Mouse (Mus musculus) ovary, postnatal 10 days (tissue): ENCODE data around the gene Nsdhl.

ENCODE experiments used
- DNase-seq: peaks from one replicate; pipeline ENCODE4 v3.0.0; 2022; ENCODE audit warnings: low spot score

Gene Nsdhl

DNA sequence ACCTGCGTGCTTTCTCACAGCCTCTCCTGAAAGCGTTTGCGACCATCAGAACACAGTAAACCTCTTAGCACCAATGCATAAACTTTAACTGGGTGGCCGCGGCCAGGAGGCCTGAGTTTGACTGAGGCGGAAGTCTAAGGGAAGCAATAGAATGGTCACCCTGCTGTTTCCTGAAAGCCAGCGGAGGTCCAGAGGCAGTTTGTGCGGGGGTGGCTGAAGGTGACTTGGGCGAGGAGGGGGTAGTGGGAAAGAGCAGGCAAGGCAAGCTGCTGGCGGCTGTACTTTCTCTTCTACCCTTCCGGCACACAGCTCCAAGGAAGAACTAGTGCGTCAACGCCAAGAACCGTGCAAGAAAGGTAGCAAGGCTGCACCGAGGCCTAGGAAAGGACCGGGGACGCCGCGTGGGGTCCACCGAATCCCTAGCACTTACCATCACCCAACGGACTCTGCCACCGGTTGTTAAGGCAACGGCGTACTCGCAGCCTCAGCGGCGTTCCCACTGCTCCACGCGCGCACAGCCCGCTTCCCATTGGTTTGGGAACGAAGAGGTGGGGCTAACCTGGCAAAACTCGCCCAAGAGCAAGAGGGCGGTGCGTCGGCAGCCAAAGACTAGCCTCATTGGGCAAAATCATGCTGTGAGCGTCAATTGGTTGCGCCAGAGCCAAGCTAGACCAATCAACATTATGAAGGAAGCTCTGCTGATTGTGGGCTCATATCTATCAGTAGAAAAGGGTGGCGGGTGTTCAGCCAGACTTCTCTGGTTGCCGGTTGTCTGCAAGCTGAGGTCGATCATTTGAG lies at the start of gene Nsdhl, which contains the start of gene Cetn2:
Nsdhl (plus strand) TSS at position 674 of the 798 bp plus-strand sequence.
Cetn2 (minus strand) TSS at position 528 of the 798 bp plus-strand sequence.
- DNase-seq, result peak; percentile 46

- DNase-seq, result no peak
Observed at GRCm38 (mm10) chrX:72895388-72896054, 22.8 kb upstream of the Nsdhl start.

DNA sequence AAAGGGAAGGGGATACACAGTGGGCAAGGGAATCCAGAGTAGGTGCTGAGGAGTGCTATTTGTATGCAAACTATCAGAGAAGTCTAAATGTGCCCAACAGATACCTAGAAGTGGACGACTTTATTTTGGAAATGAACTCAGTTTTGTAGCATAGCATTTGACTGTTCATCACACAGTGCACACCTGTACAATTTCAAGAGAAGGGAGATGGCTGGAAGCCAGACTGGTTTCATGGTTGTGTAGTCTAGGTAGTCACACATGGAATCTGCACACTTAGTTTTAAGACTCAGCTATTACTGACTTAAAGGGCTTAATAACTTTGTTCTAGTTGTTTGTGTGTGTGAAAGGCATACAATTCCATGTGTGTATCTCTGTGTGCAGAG lies 22.3 kb upstream of the Nsdhl start:
- DNase-seq, result no peak

GRCm38 (mm10) chrX:72902530-72902929 lies 15.8 kb upstream of the Nsdhl start:
- no peak for DNase-seq

- no peak for DNase-seq
Observed at GRCm38 (mm10) chrX:72907619-72908403, 10.5 kb upstream of the Nsdhl start.

GRCm38 (mm10) chrX:72908404-72908741 lies 10.0 kb upstream of the Nsdhl start:
- DNase-seq, result no peak

- no peak for DNase-seq
Observed at GRCm38 (mm10) chrX:72911611-72912010, 6.7 kb upstream of the Nsdhl start.

GRCm38 (mm10) chrX:72918682-72919059 lies 314 bp downstream of the Nsdhl start:
- no peak for DNase-seq

DNA sequence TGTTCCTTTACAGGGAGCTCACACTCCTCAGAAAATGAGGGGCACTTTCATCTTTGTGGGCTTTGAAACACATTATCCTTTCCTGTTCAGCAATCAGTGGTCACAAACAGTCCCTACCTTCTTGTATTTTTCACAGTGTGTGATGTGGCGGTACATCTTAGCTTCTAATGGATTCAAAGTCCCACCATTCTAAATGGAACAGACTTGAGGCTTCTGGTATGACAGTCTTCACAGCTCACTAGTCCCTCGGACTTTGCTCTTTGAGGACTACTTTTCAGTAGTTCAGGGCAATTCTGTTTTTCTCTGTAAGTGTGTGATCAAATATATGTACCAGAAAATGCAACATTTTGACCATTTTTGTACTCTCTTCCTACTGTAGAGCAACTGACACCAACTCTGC lies 3.0 kb downstream of the Nsdhl start:
- no peak for DNase-seq

- no peak for DNase-seq
Observed at GRCm38 (mm10) chrX:72953464-72953863, 35.1 kb downstream of the Nsdhl start.

GRCm38 (mm10) chrX:72956486-72956885 lies 38.1 kb downstream of the Nsdhl start:
- no peak for DNase-seq

- no peak for DNase-seq
Observed at GRCm38 (mm10) chrX:72960431-72960830, 42.1 kb downstream of the Nsdhl start.

DNA sequence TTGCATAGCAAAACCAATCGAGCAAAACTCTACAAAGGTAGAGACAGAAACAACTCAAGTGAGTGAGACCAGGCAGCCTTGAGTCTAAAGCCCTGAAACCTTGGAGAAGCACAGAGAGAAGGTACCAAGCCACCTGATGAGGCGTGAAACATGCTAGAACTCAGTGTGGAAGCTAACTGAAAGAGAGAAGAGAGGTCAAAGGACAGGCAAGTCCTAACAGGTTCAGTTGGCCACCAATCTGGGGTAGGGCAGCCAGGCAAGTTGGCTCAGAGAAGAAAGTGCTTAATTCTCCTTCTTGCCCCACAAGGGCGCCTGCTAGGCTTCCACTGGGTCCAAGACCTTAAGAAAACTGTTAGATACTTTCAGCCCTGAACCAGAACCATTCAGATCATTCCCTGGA lies 43.2 kb downstream of the Nsdhl start:
- DNase-seq, result no peak

- no peak for DNase-seq
Observed at GRCm38 (mm10) chrX:72962743-72963142, 44.4 kb downstream of the Nsdhl start.

GRCm38 (mm10) chrX:72982831-72983230 lies 64.5 kb downstream of the Nsdhl start:
- no peak for DNase-seq

DNA sequence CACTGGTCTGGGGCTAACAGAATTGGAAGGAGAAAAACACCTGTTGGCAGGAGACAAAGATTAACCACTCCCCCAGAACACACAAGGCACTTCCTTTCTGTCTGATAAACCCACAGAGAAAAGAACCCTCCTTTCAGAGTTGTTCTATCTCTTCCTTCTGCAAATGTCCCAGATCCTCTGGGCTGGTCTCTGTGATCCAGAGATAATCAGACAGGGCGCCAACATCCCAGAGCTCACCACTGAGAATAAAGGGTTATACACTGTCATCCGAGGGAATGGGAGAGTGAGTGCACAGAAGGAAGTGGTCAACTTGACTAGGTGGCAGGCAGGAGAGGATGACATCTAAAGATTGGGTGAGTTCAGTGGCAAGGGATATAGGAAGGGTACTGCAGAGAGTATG lies 67.2 kb downstream of the Nsdhl start:
- DNase-seq, result no peak

DNA sequence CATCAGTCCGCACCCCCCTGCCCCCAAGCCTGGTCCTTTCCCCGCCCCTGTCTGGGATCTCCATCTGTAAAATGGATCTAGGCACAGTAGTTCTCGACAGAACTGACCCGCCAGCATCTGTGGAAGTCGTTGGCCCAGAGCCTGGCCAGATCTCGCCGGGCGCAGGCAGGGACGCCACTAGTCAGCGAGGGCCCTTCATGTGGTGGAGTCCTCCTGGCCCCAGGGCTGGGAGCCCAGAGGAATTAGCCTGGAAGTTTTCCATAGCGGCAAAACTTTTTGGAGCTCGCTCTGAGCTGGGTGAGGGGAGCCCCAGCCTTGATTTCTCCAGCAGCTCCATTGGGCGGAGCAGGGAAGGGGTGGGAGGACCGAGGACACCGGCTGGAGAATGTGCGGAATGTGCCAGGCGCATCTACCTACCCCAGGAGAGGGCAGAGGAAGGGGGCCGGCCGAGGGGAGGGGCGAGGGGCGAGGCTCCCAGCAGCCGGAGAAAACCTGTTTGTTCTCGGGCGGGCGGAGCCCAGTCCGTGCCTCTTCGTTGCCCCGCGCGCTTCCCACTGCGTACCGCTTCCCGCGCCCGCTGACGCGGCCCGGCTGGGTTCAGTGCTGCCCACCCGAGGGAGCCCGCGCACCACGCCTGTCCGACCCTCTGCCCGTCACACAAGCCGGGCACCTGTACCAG lies 68.6 kb downstream of the Nsdhl start, which contains the start of gene Zfp185:
Zfp185 (plus strand) TSS at position 499 of the 679 bp plus-strand sequence.
- DNase-seq, result peak; percentile 14

DNA sequence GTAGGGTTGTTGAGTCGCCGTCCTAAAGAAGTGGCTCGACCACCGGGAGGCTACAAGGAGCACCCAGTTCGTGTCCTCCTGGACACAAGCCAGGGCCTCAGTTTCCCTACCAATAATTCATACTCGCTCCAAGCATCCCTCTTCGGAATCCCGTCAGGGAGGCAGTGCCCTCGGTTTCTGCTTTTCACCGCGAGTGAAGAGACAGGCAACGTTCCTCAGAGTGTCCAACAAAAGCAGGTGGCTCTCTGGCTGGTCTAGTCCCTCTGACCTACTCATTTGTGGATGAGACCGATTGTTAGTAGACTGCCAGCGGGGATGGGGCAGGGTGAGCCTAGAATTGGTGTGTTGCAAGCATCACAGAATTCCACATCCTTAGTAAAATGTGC lies 69.2 kb downstream of the Nsdhl start:
- DNase-seq, result no peak

- DNase-seq, result no peak
Observed at GRCm38 (mm10) chrX:72988431-72988830, 70.1 kb downstream of the Nsdhl start.

DNA sequence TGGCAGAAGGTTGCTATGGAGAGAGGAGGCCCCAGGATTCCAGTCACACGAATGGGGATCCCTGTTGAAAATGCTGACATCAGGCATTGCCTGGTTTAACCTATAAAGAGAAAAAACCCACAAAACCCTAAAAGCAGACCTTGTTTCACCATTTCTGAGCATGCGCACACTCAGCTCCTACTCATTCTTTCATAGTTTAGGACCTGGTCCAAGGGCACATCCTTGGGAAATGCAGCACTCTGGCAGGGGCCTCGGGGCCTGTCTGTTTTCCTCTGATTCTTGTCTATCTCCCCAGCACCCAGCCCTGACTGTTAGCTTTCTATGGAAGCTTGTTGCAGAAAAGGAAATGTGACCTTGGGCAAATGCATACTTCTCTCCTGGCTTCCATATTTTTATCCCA lies 72.2 kb downstream of the Nsdhl start:
- DNase-seq, result no peak

DNA sequence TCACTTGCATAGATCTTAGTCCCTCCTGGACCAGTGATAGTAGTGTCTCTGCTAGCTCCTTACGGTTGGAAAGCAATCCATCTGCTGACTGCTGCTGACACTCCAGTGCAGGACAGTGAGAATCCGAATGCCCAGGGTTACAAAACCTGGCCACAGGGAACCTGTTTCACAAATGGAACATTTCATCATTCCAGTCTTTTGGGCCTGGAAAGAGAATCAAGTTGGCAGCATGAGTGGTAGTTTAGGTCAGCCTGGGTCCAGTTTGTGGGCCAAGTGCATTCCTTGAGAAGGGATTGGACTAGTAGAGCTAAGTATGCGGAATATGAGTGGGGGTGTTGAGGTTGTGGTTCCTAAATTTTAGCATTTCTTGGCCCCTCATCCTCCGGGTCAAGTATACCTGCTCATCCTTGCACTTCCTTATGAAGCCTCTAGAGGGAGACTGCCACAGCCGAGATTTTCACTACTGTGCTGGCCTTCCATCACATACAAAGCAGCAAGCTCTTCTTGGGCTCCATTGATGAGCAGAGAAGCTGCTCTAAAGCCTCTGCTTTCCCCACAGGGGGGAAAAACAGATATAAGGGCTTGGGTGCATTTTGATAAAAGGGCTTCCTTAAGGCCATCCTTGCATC lies 74.0 kb downstream of the Nsdhl start:
- DNase-seq, result no peak

DNA sequence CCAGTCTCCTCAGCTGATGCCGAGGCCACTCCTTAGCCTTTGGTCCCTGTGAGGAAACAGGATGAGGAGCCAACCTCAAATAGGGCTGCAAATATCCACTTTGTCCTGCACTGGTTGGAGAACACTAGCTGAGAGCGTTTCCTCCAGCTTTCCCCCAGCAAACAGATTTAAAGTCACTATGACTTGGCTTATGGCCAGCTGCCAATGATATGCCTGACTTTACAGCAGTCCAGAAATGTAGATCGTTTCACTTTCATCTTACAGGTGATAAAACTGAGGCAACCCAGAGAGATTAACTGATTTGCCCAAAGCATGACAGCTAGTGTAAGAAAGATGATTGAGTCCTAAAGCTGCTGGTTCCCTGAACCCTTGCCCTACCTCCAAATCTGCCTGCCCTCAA lies 77.2 kb downstream of the Nsdhl start:
- DNase-seq, result no peak
